Mouse (Mus musculus): Measurements from ENCODE around the gene Gstp3.

DNA sequence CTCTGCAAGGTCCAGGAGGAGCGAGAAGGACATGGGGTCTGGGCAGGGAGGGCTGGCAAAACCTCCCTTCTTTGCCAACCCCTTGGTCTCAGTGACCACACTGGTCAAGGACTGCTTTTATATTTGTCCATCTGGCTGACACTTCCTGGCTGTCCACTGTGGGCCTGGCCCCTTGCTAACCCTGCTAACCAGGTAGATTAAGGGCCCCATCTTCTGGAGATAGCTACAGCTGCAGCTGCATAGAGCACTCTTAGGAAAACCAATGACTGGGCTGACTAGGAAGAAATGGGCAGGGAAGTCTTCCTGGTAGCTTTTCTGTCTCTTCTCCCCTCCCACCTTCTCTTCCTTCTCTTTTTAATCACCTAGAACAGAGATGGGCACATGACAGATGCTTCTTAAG is 25.6 kb upstream of the Gstp3 start:
- no peak for TF ChIP-seq POLR2A (IDR thresholded peaks at IDR 0.05; ENCODE audit: insufficient read depth, low read depth, low read length)
- no peak for TF ChIP-seq CTCF (IDR thresholded peaks at IDR 0.05; ENCODE audit: insufficient read depth, low read depth, low read length)
